Mouse (Mus musculus) embryonic facial prominence, embryonic 14.5 days (tissue): ENCODE results near the gene P2ry6. TPM values are rescaled to one million over a fixed set of nuclear protein-coding genes. Genes with fewer than 3 reads are reported as not detected.
A peak's percentile ranks its signal among the peaks of the same experiment; 100 is the strongest.

Experiments
- ATAC-seq: fragments of 200-750 bp; cut with Nextera tagmentation; 2 replicates; pipeline ENCODE4 v1.8.0; 2017; ENCODE audit warnings: low read depth, moderate number of reproducible peaks, moderate TSS enrichment
- DNase-seq: peaks from one replicate; pipeline ENCODE4 v3.0.0-alpha.2; 2015; ENCODE audit warnings: low spot score
- H3K27ac ChIP-seq: fragments of 300-500 bp; sonication (generic); replicated peaks from 2 replicates; pipeline ENCODE4 v1.5.1; 2014; ENCODE audit warnings: low read depth, mild to moderate bottlenecking, low read length, moderate library complexity
- H3K27me3 ChIP-seq: fragments of 300-500 bp; sonication (generic); replicated peaks from 2 replicates; pipeline ENCODE4 v1.6.1; 2014; ENCODE audit warnings: low read length; ENCODE audit not compliant: control insufficient read depth, insufficient read depth
- H3K36me3 ChIP-seq: fragments of 300-500 bp; sonication (generic); 2 replicates; pipeline ENCODE4 v1.6.1; 2014; ENCODE audit warnings: low read length, mixed read lengths; ENCODE audit not compliant: control insufficient read depth, insufficient read depth
- H3K4me1 ChIP-seq: fragments of 300-500 bp; sonication (generic); 2 replicates; pipeline ENCODE4 v1.6.1; 2014; ENCODE audit warnings: antibody characterized with exemption, low read length; ENCODE audit not compliant: control insufficient read depth, insufficient read depth
- H3K4me2 ChIP-seq: fragments of 300-500 bp; sonication (generic); 2 replicates; pipeline ENCODE4 v1.6.1; 2014; ENCODE audit warnings: low read depth, mild to moderate bottlenecking, low read length, moderate library complexity, mixed read lengths
- H3K4me3 ChIP-seq: fragments of 300-500 bp; sonication (generic); 2 replicates; pipeline ENCODE4 v1.5.1; 2014; ENCODE audit warnings: low read depth, mild to moderate bottlenecking, low read length
- H3K9ac ChIP-seq: fragments of 300-500 bp; sonication (generic); 2 replicates; pipeline ENCODE4 v1.6.1; 2014; ENCODE audit warnings: low read depth, mild to moderate bottlenecking, low read length, moderate library complexity, mixed read lengths
- H3K9me3 ChIP-seq: fragments of 300-500 bp; sonication (generic); 2 replicates; pipeline ENCODE4 v1.6.1; 2016; ENCODE audit warnings: low read length; ENCODE audit not compliant: control insufficient read depth
- WGBS: fragments of 180-500 bp; shearing (Covaris S2); extraction: QIAGEN DNeasy Blood & Tissue Kit; methylation state at CpG from one replicate; pipeline ENCODE4 v1.1.7; 2014; 5-methylcytosine and 5-hydroxymethylcytosine counted together
- polyA plus RNA-seq: library from polyadenylated mRNA; unstranded; fragments of >200 nt; fragmentation: Nextera tagmentation; extraction: Ambion mirVana; gene quantifications from 2 replicates; pipeline ENCODE4 v1.2.1, GENCODE M21; 2014

P2ry6 gene
- polyA plus RNA-seq, 1 experiment from 2014 or later, result 7.3 TPM

DNA sequence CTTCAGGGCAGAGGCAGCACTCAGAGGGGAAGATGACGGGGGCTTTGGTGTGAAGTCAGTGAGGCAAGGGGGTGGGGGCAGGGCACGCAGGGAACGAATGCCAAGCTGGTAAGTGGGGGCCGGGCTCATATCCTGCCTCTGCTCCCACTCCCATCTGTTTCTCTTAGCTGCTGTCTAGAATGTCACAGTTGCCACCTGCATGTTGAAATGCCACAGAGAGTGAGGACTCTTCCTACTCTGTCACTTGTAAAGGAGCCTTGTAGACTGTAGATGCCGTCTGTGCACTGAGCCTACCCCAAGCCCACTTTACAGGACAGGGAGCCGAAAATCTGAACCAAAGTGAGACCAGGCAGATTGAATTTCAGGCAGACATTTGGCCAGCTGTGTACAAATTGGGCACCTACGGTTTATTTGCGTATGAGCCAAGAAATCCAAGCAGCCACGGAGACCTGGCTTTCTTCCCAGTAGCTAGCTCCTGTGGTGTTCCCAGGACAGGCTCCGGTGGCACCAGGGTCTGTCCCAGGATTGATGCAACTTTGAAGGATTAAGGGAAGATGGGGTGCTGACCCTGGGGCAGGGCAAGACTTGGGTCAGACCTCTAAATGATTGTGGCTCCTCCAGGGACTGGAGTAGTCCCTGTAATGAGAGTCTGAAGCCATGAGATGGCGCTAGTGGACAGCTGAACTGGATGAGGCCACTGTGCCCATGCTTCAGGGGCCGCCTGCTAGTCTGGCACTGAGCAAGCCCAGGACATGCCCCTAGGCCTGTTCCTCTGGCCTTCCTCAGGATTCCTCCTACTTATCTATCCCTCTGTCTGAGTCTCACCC, 31.4 kb downstream of the P2ry6 start:
- 0 out of 2 replicates have a peak overlapping the region, but pooled peaks have one; percentile 5 for H3K9ac ChIP-seq
- no peaks in the 10 kb centered on the region for H3K27me3 ChIP-seq
- WGBS, result 27% methylated on average over 11 of the region's 12 CpGs
- no peaks in the 10 kb centered on the region for H3K36me3 ChIP-seq
- no peak overlapping the region for H3K4me2 ChIP-seq
- H3K9me3 ChIP-seq, result no peaks in the 10 kb centered on the region
- peak; percentile 74 for DNase-seq
- ATAC-seq, result peak; percentile 60
- H3K27ac ChIP-seq, result no peak overlapping the region
- peaks cover 14% of the 10 kb centered on the region for H3K4me1 ChIP-seq
- no peak overlapping the region for H3K4me3 ChIP-seq

DNA sequence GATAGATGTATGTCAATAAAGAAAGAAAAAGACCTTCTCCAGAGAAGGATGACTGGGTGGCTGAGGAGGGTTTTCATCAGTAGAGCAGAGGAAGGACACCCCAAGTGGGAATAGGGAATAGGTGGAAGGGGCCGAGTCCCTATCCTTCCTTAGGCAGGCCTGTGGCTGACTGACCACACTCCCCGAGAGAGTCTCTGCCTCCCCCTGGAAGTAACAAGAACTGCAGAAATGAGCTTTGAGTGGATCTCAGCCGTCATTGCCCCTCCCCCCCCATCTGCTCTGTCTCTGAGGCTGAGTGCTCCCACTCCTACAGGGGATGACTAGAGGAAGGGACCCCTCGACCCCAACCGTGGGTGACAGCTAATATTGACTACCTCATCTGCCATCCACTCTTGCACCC, 33.3 kb downstream of the P2ry6 start:
- no peak overlapping the region for H3K27ac ChIP-seq
- WGBS, result 24% methylated on average over 5 of the region's 5 CpGs
- H3K9ac ChIP-seq, result no peak overlapping the region
- no peaks in the 10 kb centered on the region for H3K27me3 ChIP-seq
- no peak for ATAC-seq
- H3K36me3 ChIP-seq, result no peaks in the 10 kb centered on the region
- H3K4me3 ChIP-seq, result no peak overlapping the region
- no peaks in the 10 kb centered on the region for H3K9me3 ChIP-seq
- no peak overlapping the region for H3K4me2 ChIP-seq
- no peak for DNase-seq
- peaks cover 14% of the 10 kb centered on the region for H3K4me1 ChIP-seq

DNA sequence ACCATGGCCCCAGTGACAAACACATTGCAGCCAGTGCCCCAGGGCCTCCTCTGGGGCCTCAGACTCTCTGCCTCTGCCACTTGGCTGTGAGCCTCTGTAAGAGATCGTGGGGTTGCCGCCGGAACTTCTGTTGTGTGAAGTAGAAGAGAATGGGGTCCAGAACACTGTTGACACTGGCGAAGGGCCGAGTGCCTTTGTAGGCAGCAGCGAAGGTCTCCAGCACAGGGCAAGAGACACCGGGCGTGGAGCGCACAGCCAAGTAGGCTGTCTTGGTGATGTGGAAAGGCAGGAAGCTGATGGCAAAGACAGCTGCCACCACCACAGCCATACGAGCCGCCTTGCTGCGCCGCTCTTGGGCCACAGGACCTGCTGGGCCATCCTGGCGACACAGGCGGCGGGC, 36.3 kb downstream of the P2ry6 start:
- Histone ChIP-seq H3K4me3 (no peak overlapping the region), H3K27me3 (no peaks in the 10 kb centered on the region), H3K9ac (no peak overlapping the region), H3K9me3 (no peaks in the 10 kb centered on the region), H3K27ac (no peak overlapping the region), H3K4me1 (peaks cover 7% of the 10 kb centered on the region), H3K36me3 (no peaks in the 10 kb centered on the region), H3K4me2 (no peak overlapping the region)
- 78% methylated on average over 15 of the region's 16 CpGs for WGBS
- DNase-seq (no peak), ATAC-seq (no peak)

DNA sequence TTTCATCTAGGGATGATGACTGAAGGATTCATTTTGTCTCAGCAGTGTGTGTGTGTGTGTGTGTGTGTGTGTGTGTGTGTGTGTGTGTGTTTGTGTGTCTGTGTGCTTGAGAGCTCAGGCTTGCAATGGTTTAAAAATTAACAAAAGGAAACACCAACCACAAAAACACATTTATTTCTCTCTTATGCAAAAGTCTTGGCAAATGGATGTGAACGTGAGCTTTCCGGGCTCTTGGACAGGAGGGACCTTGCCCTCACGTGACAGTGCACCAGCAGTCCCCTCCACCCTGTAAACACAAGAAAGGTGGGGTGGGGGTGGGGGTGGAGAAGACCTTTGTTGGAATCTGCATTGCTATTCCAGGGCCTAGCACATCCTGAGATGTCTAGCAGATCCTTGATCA, 37.0 kb downstream of the P2ry6 start:
- H3K9ac ChIP-seq, result no peak overlapping the region
- no peaks in the 10 kb centered on the region for H3K27me3 ChIP-seq
- no peak overlapping the region for H3K4me2 ChIP-seq
- no peaks in the 10 kb centered on the region for H3K36me3 ChIP-seq
- no peak overlapping the region for H3K27ac ChIP-seq
- no peak for ATAC-seq
- no peak overlapping the region for H3K4me3 ChIP-seq
- WGBS, result 74% methylated on average over 3 of the region's 3 CpGs
- no peaks in the 10 kb centered on the region for H3K9me3 ChIP-seq
- no peak for DNase-seq
- H3K4me1 ChIP-seq, result peaks cover under 1% of the 10 kb centered on the region; the same call in 1 of the 2 replicates

DNA sequence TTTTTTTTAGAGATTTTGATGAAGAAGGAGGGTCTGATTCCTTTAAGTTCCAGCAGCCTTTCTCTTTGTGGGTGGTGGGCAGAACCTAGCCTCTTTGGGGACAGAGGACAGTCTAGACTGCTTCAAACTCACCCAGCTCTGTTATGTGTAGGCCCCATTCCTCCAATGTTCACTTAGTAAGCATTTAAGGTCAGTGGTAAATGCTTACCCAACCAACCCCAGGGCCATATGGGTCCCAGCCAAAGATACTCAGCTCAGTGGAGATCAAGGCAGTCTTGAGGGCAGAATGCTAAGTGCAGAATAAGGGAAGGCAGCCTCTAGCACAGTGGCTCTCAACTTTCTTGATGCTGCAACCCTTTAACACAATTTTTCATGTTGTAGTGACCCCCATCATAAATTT, 40.9 kb downstream of the P2ry6 start:
- Histone ChIP-seq H3K9me3 (no peaks in the 10 kb centered on the region), H3K4me1 (peaks cover 22% of the 10 kb centered on the region), H3K4me2 (no peak overlapping the region), H3K27me3 (no peaks in the 10 kb centered on the region), H3K4me3 (no peak overlapping the region), H3K27ac (peak overlapping the region; percentile 99; the same call in 1 of the 2 replicates), H3K9ac (no peak overlapping the region), H3K36me3 (peaks cover 5% of the 10 kb centered on the region; the same call in 1 of the 2 replicates)
- DNase-seq (no peak), ATAC-seq (no peak)

DNA sequence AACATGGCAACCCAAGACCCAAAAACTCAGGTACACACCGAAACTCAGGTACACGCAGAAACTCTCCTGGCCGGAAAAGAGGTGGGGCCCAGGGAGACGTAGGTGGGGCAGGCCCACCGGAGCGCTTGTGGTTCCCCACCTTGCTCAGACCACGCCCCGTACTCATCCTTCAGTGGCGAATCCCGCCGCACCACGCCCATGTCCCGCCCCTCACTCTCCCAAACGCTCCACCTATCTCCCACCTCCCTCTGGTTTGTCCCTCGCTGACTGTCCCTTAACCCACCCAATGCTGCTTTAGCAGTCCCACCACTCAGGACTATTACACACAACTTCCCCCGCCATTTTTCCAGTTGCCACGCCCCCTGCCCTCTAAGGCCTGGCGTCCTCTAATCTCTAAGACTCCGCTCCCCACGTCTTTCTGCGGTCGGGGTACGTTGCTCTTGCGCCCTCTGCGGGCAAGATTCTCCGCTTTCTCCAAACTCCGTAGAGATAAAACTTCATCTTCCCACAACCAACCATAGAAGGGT, 41.9 kb downstream of the P2ry6 start:
- Histone ChIP-seq H3K4me1 (peaks cover 31% of the 10 kb centered on the region), H3K9ac (peak overlapping the region; percentile 92), H3K36me3 (peaks cover 7% of the 10 kb centered on the region; the same call in 1 of the 2 replicates), H3K27me3 (no peaks in the 10 kb centered on the region), H3K27ac (peak overlapping the region; percentile 99), H3K9me3 (no peaks in the 10 kb centered on the region), H3K4me3 (peak overlapping the region; percentile 67), H3K4me2 (peak overlapping the region; percentile 92)
- peak; percentile 97 for DNase-seq
- WGBS, result 1% methylated on average over 20 of the region's 27 CpGs
- ATAC-seq, result peak; percentile 91

DNA sequence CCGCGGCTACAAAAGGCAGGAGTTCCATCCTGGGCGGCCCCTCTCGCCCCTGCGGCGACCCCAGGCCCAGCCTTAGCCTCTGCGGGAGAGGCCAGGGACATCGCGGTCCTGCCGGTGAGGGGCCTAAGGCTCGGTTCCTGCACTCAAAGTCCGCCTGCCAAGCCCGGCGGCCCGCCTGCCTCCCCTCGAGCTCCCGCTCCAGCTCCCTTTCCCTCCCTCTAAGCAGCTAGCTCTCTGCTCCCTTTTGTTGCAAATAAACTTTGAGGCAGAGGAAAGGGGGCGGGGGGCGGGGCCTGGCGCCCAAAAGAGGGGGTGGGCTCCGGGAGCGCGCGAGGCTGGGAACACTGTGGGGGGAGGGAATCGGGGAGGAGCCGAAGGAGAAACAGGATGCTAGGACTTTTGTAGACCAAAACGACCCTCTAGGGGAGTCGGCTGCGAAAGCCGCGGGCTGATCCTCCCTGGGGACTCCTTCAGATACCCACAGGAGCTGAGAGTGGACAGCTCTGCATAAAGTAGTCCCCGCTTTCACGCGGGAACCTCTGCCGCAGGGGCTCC, 42.4 kb downstream of the P2ry6 start, which contains the start of gene Arhgef17:
Gene Arhgef17 (minus strand): TSS at position 182 of the 555 bp plus-strand sequence.
- peak within 1 kb of the TSS; percentile 67 for H3K4me3 ChIP-seq
- H3K9me3 ChIP-seq, result no peaks in the 10 kb centered on the region
- H3K9ac ChIP-seq, result peak within 1 kb of the TSS; percentile 92
- H3K27ac ChIP-seq, result peak within 1 kb of the TSS; percentile 99
- DNase-seq (peak; percentile 94), ATAC-seq (peak; percentile 79)
- H3K4me2 ChIP-seq, result peak within 1 kb of the TSS; percentile 92
- H3K4me1 ChIP-seq, result peaks cover 37% of the 10 kb centered on the region
- H3K36me3 ChIP-seq, result peaks cover 7% of the 10 kb centered on the region; the same call in 1 of the 2 replicates
- 3% methylated on average over 15 of the region's 35 CpGs for WGBS
- no peaks in the 10 kb centered on the region for H3K27me3 ChIP-seq

DNA sequence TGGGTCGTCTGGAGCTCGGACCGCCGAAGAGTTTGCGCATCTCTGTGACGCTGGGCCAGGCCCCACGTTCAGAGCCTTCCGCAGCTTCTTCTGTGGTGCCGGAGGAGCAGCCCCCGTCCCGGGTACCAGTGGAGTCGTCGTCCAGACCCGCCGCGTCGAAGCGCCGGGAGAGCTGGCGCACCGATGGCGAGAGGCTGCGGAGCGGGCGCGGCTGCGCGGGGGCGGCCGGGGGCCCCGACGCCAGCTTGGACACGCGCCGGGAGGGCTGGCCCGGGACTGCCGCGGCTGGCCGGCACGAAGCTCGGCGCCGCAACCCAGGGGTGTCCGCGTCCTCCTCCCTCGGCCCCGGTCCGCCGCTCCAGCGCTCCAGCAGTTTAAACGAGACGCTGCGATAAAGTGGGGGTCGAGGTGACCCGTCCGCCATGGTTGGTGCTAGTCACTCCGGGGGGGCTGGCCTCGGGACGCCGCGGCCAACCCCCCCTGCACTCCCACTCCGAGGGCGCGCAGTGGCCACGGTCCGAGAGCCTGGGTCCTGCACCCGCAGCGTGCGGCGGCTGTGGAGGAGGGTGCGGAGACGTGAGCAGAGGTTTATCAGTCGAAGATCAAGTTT, 43.0 kb downstream of the P2ry6 start:
- WGBS, result under 1% methylated on average over 32 of the region's 73 CpGs
- peak overlapping the region; percentile 99 for H3K27ac ChIP-seq
- peaks cover 7% of the 10 kb centered on the region; the same call in 1 of the 2 replicates for H3K36me3 ChIP-seq
- no peaks in the 10 kb centered on the region for H3K27me3 ChIP-seq
- H3K4me1 ChIP-seq, result peaks cover 43% of the 10 kb centered on the region
- peak overlapping the region; percentile 67 for H3K4me3 ChIP-seq
- H3K9me3 ChIP-seq, result no peaks in the 10 kb centered on the region
- peak overlapping the region; percentile 92 for H3K9ac ChIP-seq
- ATAC-seq (peak; percentile 15), DNase-seq (no peak)
- H3K4me2 ChIP-seq, result peak overlapping the region; percentile 92
